Comparison of ENCODE assay signal across 21 mouse cellular contexts in genomic region chr1:140542066-140542465, GRCm38 (mm10).
"Had no signal": no experiment of that assay in that cellular context is flagged by ENCODE, and none has a peak within 500 bp of the region (broad histone marks: within the 10 kb centered on the region; RNA-seq: fewer than 3 reads in every experiment).

No protein-coding gene starts in this region.

- H3K36me3 ChIP-seq: limb, embryonic 12.5 days; liver, embryonic 12.5 days; liver, embryonic 15.5 days; midbrain, embryonic 12.5 days; midbrain, embryonic 15.5 days; neural tube, embryonic 12.5 days; neural tube, embryonic 15.5 days had no signal

- ATAC-seq: liver, embryonic 12.5 days; lung, postnatal 0 days; midbrain, embryonic 15.5 days had no signal

- H3K4me1 ChIP-seq: limb, embryonic 12.5 days; liver, embryonic 12.5 days; liver, embryonic 15.5 days; midbrain, embryonic 12.5 days; midbrain, embryonic 15.5 days; neural tube, embryonic 12.5 days; neural tube, embryonic 15.5 days had no signal

- H3K4me2 ChIP-seq: limb, embryonic 12.5 days; liver, embryonic 12.5 days; liver, embryonic 15.5 days; midbrain, embryonic 12.5 days; midbrain, embryonic 15.5 days; neural tube, embryonic 12.5 days; neural tube, embryonic 15.5 days had no signal

- H3K27me3 ChIP-seq: limb, embryonic 12.5 days; liver, embryonic 12.5 days; liver, embryonic 15.5 days; midbrain, embryonic 12.5 days; midbrain, embryonic 15.5 days; neural tube, embryonic 12.5 days; neural tube, embryonic 15.5 days had no signal

- H3K4me3 ChIP-seq: limb, embryonic 12.5 days; liver, embryonic 12.5 days; liver, embryonic 15.5 days; midbrain, embryonic 12.5 days; midbrain, embryonic 15.5 days; neural tube, embryonic 12.5 days; neural tube, embryonic 15.5 days had no signal

- H3K27ac ChIP-seq: limb, embryonic 12.5 days; liver, embryonic 12.5 days; liver, embryonic 15.5 days; macrophage; midbrain, embryonic 12.5 days; midbrain, embryonic 15.5 days; neural tube, embryonic 12.5 days; neural tube, embryonic 15.5 days; stomach, postnatal 0 days had no signal

- H3K9me3 ChIP-seq: limb, embryonic 12.5 days; liver, embryonic 12.5 days; liver, embryonic 15.5 days; midbrain, embryonic 12.5 days; midbrain, embryonic 15.5 days; neural tube, embryonic 12.5 days; neural tube, embryonic 15.5 days had no signal

- H3K9ac ChIP-seq: limb, embryonic 12.5 days; liver, embryonic 12.5 days; liver, embryonic 15.5 days; midbrain, embryonic 12.5 days; midbrain, embryonic 15.5 days; neural tube, embryonic 12.5 days; neural tube, embryonic 15.5 days had no signal

- DNase-seq: kidney, adult 9 months; kidney, postnatal 14 days; kidney, postnatal 4 days; liver; lung, adult 2 months; right cerebral cortex, adult 18-20 months; right cerebral cortex, postnatal 14 days; right cerebral cortex, postnatal 4 days; thymus, adult 2 months; thymus, postnatal 14 days; thymus, postnatal 4 days had no signal
